Mouse (Mus musculus) thymus, adult 2 months (tissue): Measurements from ENCODE around the gene Rps6kl1. TPM values are rescaled to one million over a fixed set of nuclear protein-coding genes. Genes with fewer than 3 reads are reported as not detected.
A peak's percentile ranks its signal among the peaks of the same experiment; 100 is the strongest.

Source experiments
- DNase-seq: peaks from one replicate; pipeline ENCODE4 v3.0.0; 2021
- H3K27ac ChIP-seq: fragments of 200-500 bp; 2 replicates; pipeline ENCODE4 v1.5.1; 2012; ENCODE audit warnings: low read length, control low read depth; ENCODE audit not compliant: control insufficient read depth, insufficient read depth
- H3K27me3 ChIP-seq: fragments of 200-500 bp; 2 replicates; pipeline ENCODE4 v1.6.1; 2012; ENCODE audit warnings: mild to moderate bottlenecking, low read length, moderate library complexity, mixed read lengths; ENCODE audit not compliant: control insufficient read depth, insufficient read depth
- H3K36me3 ChIP-seq: fragments of 200-500 bp; 2 replicates; pipeline ENCODE4 v1.6.1; 2012; ENCODE audit warnings: mild to moderate bottlenecking, low read length, moderate library complexity; ENCODE audit not compliant: control insufficient read depth, insufficient read depth
- H3K4me1 ChIP-seq: fragments of 200-500 bp; replicated peaks from 2 replicates; pipeline ENCODE4 v1.6.1; 2012; ENCODE audit warnings: low read length; ENCODE audit not compliant: control insufficient read depth, insufficient read depth
- H3K4me3 ChIP-seq: fragments of 200-500 bp; 2 replicates; pipeline ENCODE4 v1.5.1; 2012; ENCODE audit warnings: mild to moderate bottlenecking, low read length, control low read depth, moderate library complexity; ENCODE audit not compliant: control insufficient read depth, insufficient read depth
- CTCF ChIP-seq: fragments of 200-500 bp; IDR thresholded peaks from 2 replicates; pipeline ENCODE4 v1.5.1; 2012; ENCODE audit warnings: mild to moderate bottlenecking, control low read depth, low read length, moderate library complexity, borderline replicate concordance; ENCODE audit not compliant: control insufficient read depth, poor library complexity, insufficient read depth; ENCODE audit errors: extremely low read depth
- POLR2A ChIP-seq: fragments of 200-500 bp; IDR thresholded peaks from 2 replicates; pipeline ENCODE4 v1.6.1; 2012; ENCODE audit warnings: mild to moderate bottlenecking, low read length, control low read depth, moderate library complexity; ENCODE audit not compliant: control insufficient read depth, poor library complexity, insufficient read depth; ENCODE audit errors: extremely low read depth
- WGBS: fragments of 180-500 bp; shearing (Covaris S2); methylation state at CpG from one replicate; pipeline ENCODE4 v1.1.7; 2018; 5-methylcytosine and 5-hydroxymethylcytosine counted together
- polyA plus RNA-seq: library from polyadenylated mRNA; depleted of rRNA; stranded (reverse); fragments of >200 nt; gene quantifications from 2 replicates; pipeline ENCODE4 v1.2.3, GENCODE M21; 2012

Gene Rps6kl1
- polyA plus RNA-seq, 1 experiment, result 11.4 TPM

DNA sequence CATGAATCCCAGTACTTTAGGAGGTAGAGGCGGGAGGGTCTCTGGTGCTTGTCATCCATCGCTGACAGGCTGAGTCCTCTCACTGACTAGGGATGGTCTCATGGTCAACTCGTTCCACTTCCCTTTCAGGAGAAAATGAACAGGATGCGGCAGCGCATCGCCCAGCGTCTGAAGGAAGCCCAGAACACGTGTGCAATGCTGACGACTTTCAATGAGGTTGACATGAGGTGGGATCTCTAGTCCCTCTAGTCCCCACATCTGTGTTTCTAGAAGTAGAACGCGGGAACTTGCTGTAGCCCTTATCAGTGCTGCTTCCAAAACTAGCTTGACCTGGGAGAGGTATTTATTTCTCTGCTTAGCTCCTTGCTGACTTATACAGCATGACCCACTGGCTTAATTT is 27.4 kb downstream of the Rps6kl1 start:
- no peaks in the 10 kb centered on the region for H3K27me3 ChIP-seq
- peaks cover 51% of the 10 kb centered on the region for H3K36me3 ChIP-seq
- H3K27ac ChIP-seq, result peak overlapping the region; percentile 23; the same call in 1 of the 2 replicates
- 31% methylated on average over 11 of the region's 11 CpGs for WGBS
- peak; percentile 21 for DNase-seq
- TF ChIP-seq POLR2A (no peak), CTCF (no peak)
- H3K4me3 ChIP-seq, result no peak overlapping the region
- H3K4me1 ChIP-seq, result peaks cover 21% of the 10 kb centered on the region

DNA sequence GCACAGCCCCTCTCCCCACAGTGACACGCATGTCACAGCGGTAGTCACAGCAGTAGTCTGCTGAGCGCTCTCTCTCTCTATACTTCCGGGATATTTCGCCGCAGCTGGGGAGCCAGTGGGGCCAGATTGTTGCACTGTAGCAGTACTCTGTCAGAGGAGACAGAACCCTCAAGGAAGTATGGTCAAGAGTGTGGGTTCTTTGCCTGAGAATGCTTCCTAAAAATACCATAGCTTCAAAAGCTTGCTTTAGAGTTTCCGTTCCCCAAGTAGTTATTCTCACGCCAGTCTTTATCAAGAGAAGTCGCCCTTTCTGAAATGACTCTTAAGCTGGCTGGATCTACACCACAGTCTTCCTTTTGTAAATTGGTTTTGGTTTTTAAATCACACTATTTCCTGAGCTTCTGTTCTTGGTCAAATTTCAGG is 27.9 kb downstream of the Rps6kl1 start:
- no peak for TF ChIP-seq CTCF
- TF ChIP-seq POLR2A, result no peak
- 4% methylated on average over 9 of the region's 9 CpGs for WGBS
- Histone ChIP-seq H3K4me1 (peaks cover 21% of the 10 kb centered on the region), H3K36me3 (peaks cover 51% of the 10 kb centered on the region), H3K27ac (no peak overlapping the region; the same call in 1 of the 2 replicates), H3K27me3 (no peaks in the 10 kb centered on the region), H3K4me3 (no peak overlapping the region)
- DNase-seq, result peak; percentile 67

DNA sequence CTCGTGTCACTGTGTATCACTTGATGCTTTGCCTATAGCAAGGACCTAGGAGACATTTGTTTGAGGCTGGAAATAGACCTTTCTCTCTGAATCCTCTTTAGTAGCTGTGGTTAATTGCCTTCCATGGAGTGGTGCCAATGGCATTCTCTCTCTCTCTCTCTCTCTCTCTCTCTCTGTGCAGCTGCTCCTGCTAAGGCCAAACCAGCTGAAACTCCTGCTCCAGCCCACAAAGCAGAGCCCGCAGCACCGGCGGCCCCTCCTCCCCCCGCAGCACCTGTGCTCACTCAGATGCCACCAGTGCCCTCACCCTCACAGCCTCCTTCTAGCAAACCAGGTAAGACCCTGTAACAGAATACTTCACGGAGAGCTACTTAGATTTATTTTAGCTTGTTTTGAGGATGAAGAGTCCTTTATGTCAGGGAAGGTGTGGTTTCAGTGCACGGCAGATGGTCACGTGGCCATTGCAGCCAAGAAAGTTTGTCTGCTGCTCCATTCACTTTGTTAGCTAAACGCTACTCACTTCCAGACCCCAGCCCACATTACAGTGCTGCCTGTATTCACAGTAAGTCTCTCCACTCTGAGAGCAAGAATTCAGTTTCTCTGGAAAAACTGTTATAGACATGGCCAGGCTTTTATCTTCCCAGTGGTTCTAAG is 29.1 kb downstream of the Rps6kl1 start:
- 21% methylated on average over 9 of the region's 9 CpGs for WGBS
- H3K27me3 ChIP-seq, result no peaks in the 10 kb centered on the region
- DNase-seq, result peak; percentile 70

DNA sequence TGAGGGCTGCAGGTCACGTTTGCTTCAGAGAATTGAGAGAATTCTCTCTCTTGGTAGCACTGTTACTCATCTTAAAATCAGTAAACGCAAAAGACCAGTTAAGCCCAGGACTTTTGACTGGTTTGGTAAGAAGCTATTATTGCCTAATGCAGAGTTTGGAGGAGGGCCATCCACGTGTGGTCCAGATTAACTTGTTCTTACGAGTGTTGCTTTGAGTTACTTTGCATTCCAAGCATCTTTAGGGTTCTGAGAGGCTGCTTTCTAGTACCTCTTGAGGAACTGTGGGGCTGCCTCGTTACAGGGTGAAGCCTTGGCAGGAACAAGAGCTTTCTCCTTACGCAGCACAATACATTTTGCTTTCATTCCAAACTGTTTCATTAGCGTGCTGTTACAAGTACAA is 35.4 kb downstream of the Rps6kl1 start:
- H3K4me3 ChIP-seq, result no peak overlapping the region
- DNase-seq, result no peak
- H3K27ac ChIP-seq, result no peak overlapping the region
- H3K27me3 ChIP-seq, result no peaks in the 10 kb centered on the region
- WGBS, result 79% methylated on average over 7 of the region's 7 CpGs
- no peak for TF ChIP-seq POLR2A
- no peak for TF ChIP-seq CTCF
- H3K36me3 ChIP-seq, result peaks cover 19% of the 10 kb centered on the region
- peaks cover 7% of the 10 kb centered on the region for H3K4me1 ChIP-seq

More for the DNA sequence above, 29.1 kb downstream of the Rps6kl1 start:
- Histone ChIP-seq H3K36me3 (peaks cover 45% of the 10 kb centered on the region), H3K27ac (no peak overlapping the region), H3K4me1 (peaks cover 21% of the 10 kb centered on the region), H3K4me3 (no peak overlapping the region)
- TF ChIP-seq POLR2A, result no peak
- no peak for TF ChIP-seq CTCF

DNA sequence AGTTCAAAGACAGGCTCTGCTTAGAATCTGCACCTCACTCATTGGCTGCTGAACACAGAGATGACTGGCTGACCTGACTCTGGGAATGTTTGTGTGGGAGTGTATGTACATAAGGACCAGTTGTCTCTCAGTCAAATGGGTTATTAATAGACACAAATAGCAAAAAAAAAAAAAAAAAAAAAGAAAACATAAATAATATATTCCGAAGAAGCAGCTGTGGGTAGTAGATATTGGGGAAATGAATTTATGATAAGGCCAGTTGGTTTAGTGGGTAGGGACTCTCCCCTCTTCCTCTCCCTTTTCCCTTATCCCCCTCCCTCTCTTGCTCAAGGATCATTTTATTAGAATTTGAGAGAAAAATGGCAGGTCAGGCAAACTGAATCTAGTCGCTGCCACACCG is 37.1 kb downstream of the Rps6kl1 start:
- Histone ChIP-seq H3K27ac (no peak overlapping the region), H3K4me1 (peaks cover 13% of the 10 kb centered on the region), H3K36me3 (peaks cover 11% of the 10 kb centered on the region), H3K4me3 (no peak overlapping the region), H3K27me3 (no peaks in the 10 kb centered on the region)
- TF ChIP-seq POLR2A (no peak), CTCF (no peak)
- DNase-seq, result no peak
- 98% methylated on average over 3 of the region's 3 CpGs for WGBS

DNA sequence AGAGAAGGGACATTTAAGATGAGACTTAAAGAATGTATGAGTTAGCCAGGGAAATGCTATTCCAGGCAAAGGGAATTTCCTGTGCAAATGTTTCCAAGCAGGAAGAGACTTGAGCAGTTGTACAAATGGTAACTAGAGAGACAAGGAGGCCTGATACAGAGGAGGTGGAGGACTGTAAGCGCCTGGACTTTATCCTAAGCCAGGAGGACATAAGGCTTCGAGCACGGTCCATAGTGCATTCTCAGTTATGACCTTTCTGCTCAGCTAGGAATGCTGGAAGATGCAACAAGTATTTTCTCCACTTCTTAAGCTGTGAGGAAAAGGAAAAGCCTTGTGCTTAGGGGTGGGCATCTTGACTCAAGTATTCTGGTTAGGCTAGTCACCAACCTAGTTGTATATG is 37.7 kb downstream of the Rps6kl1 start:
- Histone ChIP-seq H3K27me3 (no peaks in the 10 kb centered on the region), H3K36me3 (peaks cover 5% of the 10 kb centered on the region; the same call in 1 of the 2 replicates), H3K27ac (no peak overlapping the region), H3K4me3 (no peak overlapping the region), H3K4me1 (peaks cover 13% of the 10 kb centered on the region)
- no peak for TF ChIP-seq CTCF
- TF ChIP-seq POLR2A, result no peak
- no peak for DNase-seq
- WGBS, result 97% methylated on average over 3 of the region's 3 CpGs
